Mouse (Mus musculus) G1E (cell line): ENCODE data around the gene Tpgs1. TPM values are rescaled to one million over a fixed set of nuclear protein-coding genes. Genes with fewer than 3 reads are reported as not detected.
A peak's percentile ranks its signal among the peaks of the same experiment; 100 is the strongest.

Experiments
- ATAC-seq: 2 replicates; pipeline ENCODE4 v1.8.0; 2016; ENCODE audit warnings: mild to moderate bottlenecking; ENCODE audit not compliant: insufficient number of reproducible peaks, poor library complexity, low FRiP score, severe bottlenecking; ENCODE audit errors: extremely low read depth
- DNase-seq: peaks from one replicate; pipeline ENCODE4 v3.0.0; 2012; ENCODE audit warnings: low spot score
- H3K27me3 ChIP-seq: 2 replicates; pipeline ENCODE4 v1.6.1; 2012; ENCODE audit warnings: mild to moderate bottlenecking, low read length, inconsistent platforms; ENCODE audit not compliant: insufficient read depth
- H3K36me3 ChIP-seq: replicated peaks from 2 replicates; pipeline ENCODE3; 2012; ENCODE audit warnings: mild to moderate bottlenecking, inconsistent platforms
- H3K4me1 ChIP-seq: 2 replicates; pipeline ENCODE4 v1.6.1; 2012; ENCODE audit warnings: low read depth, low read length, inconsistent platforms, mixed read lengths; ENCODE audit not compliant: insufficient read depth
- H3K4me3 ChIP-seq: 2 replicates; pipeline ENCODE4 v1.5.1; 2012; ENCODE audit warnings: low read depth, mild to moderate bottlenecking, inconsistent platforms, low read length, moderate library complexity, mixed read lengths
- H3K9me3 ChIP-seq: replicated peaks from 2 replicates; pipeline ENCODE4 v1.6.1; 2012; ENCODE audit warnings: inconsistent platforms
- CTCF ChIP-seq: IDR thresholded peaks from 2 replicates; pipeline ENCODE4 v1.5.1; 2012; ENCODE audit warnings: low read depth, low read length, inconsistent platforms, mixed read lengths
- GATA1 ChIP-seq: IDR thresholded peaks from 2 replicates; pipeline ENCODE4 v1.6.1; 2012; ENCODE audit warnings: borderline replicate concordance, low read length, inconsistent platforms, mixed read lengths
- GATA2 ChIP-seq: IDR thresholded peaks from 2 replicates; pipeline ENCODE4 v1.6.1; 2012; ENCODE audit warnings: low read depth, low read length, inconsistent platforms, borderline replicate concordance
- POLR2AphosphoS5 ChIP-seq: IDR thresholded peaks from 2 replicates; pipeline ENCODE4 v1.6.1; 2012; ENCODE audit warnings: low read depth, low read length, inconsistent platforms; ENCODE audit not compliant: insufficient replicate concordance
- TAL1 ChIP-seq: conservative IDR thresholded peaks from 2 replicates; pipeline ENCODE4 v1.6.1; 2012; ENCODE audit warnings: low read depth, low read length, inconsistent platforms, mixed read lengths
- polyA plus RNA-seq: library from polyadenylated mRNA; stranded (reverse); fragments of >175 nt; gene quantifications from 2 replicates; pipeline ENCODE4 v1.2.3, GENCODE M21; 2012
- total RNA-seq, 2 experiments: library from RNA; stranded (forward) in 1 of 2; stranded (reverse) in 1 of 2; fragments of 200-1000 nt in 1 of 2; fragments of >200 nt in 1 of 2; fragmentation: Nextera tagmentation in 1 of 2; gene quantifications; 2 replicates each; pipeline ENCODE4 v1.2.3; 2014 to 2017

The Tpgs1 gene
- total and polyA plus RNA-seq, 3 experiments: 11.6 to 78.0 (median 20.2) TPM

GRCm38 (mm10) chr10:79712499-79713126, 43.4 kb downstream of the Tpgs1 start:
- peaks cover 71% of the 10 kb centered on the region for H3K4me1 ChIP-seq
- peak; percentile 58 for ATAC-seq

GRCm38 (mm10) chr10:79713163-79713562, 44.0 kb downstream of the Tpgs1 start:
- Histone ChIP-seq H3K36me3 (peaks cover 52% of the 10 kb centered on the region), H3K9me3 (no peaks in the 10 kb centered on the region), H3K27me3 (peaks cover 31% of the 10 kb centered on the region), H3K4me1 (peaks cover 68% of the 10 kb centered on the region), H3K4me3 (no peak overlapping the region)
- no peak for ATAC-seq
- no peak for DNase-seq
- no peak for TF ChIP-seq GATA2
- peak; percentile 89; the same call in 1 of the 2 replicates for TF ChIP-seq POLR2AphosphoS5

More at GRCm38 (mm10) chr10:79712499-79713126, 43.4 kb downstream of the Tpgs1 start:
- TF ChIP-seq GATA1 (no peak), TAL1 (peak; percentile 86), GATA2 (no peak), CTCF (peak; percentile 69), POLR2AphosphoS5 (peak; percentile 54; the same call in 1 of the 2 replicates)
- Histone ChIP-seq H3K4me3 (no peak overlapping the region), H3K27me3 (peaks cover 26% of the 10 kb centered on the region), H3K9me3 (no peaks in the 10 kb centered on the region), H3K36me3 (peaks cover 57% of the 10 kb centered on the region)
- DNase-seq: peak; percentile 93

GRCm38 (mm10) chr10:79714996-79715395, 45.8 kb downstream of the Tpgs1 start:
- TF ChIP-seq POLR2AphosphoS5 (no peak), GATA1 (no peak), GATA2 (no peak), CTCF (no peak), TAL1 (no peak)
- Histone ChIP-seq H3K27me3 (peaks cover 49% of the 10 kb centered on the region), H3K36me3 (peaks cover 34% of the 10 kb centered on the region), H3K9me3 (no peaks in the 10 kb centered on the region), H3K4me3 (no peak overlapping the region), H3K4me1 (peaks cover 50% of the 10 kb centered on the region)
- ATAC-seq: no peak
- DNase-seq: no peak

- DNase-seq (no peak), ATAC-seq (no peak)
- Histone ChIP-seq H3K36me3 (peaks cover 19% of the 10 kb centered on the region), H3K4me3 (peak within 1 kb of the TSS; percentile 68), H3K9me3 (no peaks in the 10 kb centered on the region), H3K4me1 (peaks cover 36% of the 10 kb centered on the region), H3K27me3 (peaks cover 63% of the 10 kb centered on the region)
- no peak for TF ChIP-seq GATA2
- TF ChIP-seq POLR2AphosphoS5: no peak
- no peak for TF ChIP-seq GATA1
- TF ChIP-seq CTCF: no peak
- TF ChIP-seq TAL1: no peak
Observed at GRCm38 (mm10) chr10:79716254-79716987, 47.3 kb downstream of the Tpgs1 start, which contains the start of gene Hcn2. TSS of gene Hcn2 (plus strand) at chr10:79716634.

GRCm38 (mm10) chr10:79716988-79717355, 47.8 kb downstream of the Tpgs1 start:
- peaks cover 30% of the 10 kb centered on the region for H3K4me1 ChIP-seq
- DNase-seq (no peak), ATAC-seq (no peak)
- H3K36me3 ChIP-seq: peaks cover 14% of the 10 kb centered on the region
- H3K4me3 ChIP-seq: peak overlapping the region; percentile 68
- TF ChIP-seq POLR2AphosphoS5 (no peak), TAL1 (no peak), CTCF (no peak), GATA1 (no peak), GATA2 (no peak)
- H3K27me3 ChIP-seq: peaks cover 69% of the 10 kb centered on the region
- H3K9me3 ChIP-seq: no peaks in the 10 kb centered on the region

GRCm38 (mm10) chr10:79717640-79718357, 48.6 kb downstream of the Tpgs1 start:
- 0 out of 2 replicates have a peak, but pooled peaks have one; percentile 22 for ATAC-seq
- H3K4me1 ChIP-seq: peaks cover 22% of the 10 kb centered on the region
- no peak overlapping the region for H3K4me3 ChIP-seq
- peaks cover 77% of the 10 kb centered on the region for H3K27me3 ChIP-seq
- DNase-seq: peak; percentile 50
- TF ChIP-seq GATA2 (no peak), TAL1 (no peak), POLR2AphosphoS5 (no peak), GATA1 (no peak), CTCF (no peak)
- H3K9me3 ChIP-seq: no peaks in the 10 kb centered on the region
- H3K36me3 ChIP-seq: peaks cover 7% of the 10 kb centered on the region
